Mouse (Mus musculus): Measurements from ENCODE around the gene Pigt.

- TF ChIP-seq GATA1 (IDR thresholded peaks at IDR 0.05; ENCODE audit: borderline replicate concordance, low read length) (no peak), FLI1 (IDR thresholded peaks at IDR 0.05; ENCODE audit: low read length) (no peak)
Measured at GRCm38 (mm10) chr2:164470254-164470653, 27.1 kb upstream of the Pigt start.

Data from megakaryocyte, embryonic 14.5 days (primary cell).